Mouse (Mus musculus): ENCODE measurements around the gene Hhat.

- TF ChIP-seq EP300 (optimal IDR thresholded peaks at IDR 0.05) (no peak), CTCF (IDR thresholded peaks at IDR 0.05; ENCODE audit: low read depth) (no peak)
Measured at GRCm38 (mm10) chr1:192520836-192521435, 250.1 kb downstream of the Hhat start.

All from stomach, postnatal 0 days (tissue).